Mouse (Mus musculus): ENCODE data around the gene Ptprj. TPM values are rescaled to one million over a fixed set of nuclear protein-coding genes. Genes with fewer than 3 reads are reported as not detected.

Gene Ptprj
- polyA plus RNA-seq, 1 experiment from 2014 or later: 1.6 TPM

DNA sequence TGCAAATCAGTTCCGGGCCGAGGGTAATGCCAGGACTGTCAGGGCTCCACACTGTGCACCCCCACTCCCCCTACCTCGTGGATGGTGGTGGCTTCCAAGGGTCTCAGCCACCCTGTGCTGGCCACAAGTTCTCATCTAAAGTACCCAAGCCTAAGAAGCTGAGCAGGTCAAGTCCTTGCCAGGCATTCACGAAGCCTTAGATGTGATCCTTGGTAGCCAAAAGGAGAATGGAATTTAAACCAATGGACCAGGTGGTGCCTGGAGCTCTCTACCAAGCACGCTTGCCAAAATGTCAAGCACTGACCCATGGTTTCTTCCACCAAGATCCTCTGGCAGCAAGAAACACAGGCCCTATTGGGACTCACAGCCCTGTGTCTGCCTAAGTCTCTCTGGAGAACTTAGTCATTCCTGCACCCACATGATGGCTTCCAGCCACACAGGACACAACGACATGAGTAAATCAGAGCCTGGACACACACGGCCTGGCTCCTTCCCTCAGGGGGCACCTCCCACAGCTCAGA, 11.4 kb downstream of the Ptprj start:
- ATAC-seq (ENCODE audit: insufficient number of reproducible peaks, low FRiP score): no peak
- no peaks in the 10 kb centered on the region for H3K9me3 ChIP-seq (replicated peaks)
- no peak overlapping the region for H3K27ac ChIP-seq (ENCODE audit: poor library complexity, severe bottlenecking)
- no peak overlapping the region for H3K4me3 ChIP-seq
- H3K36me3 ChIP-seq: no peaks in the 10 kb centered on the region
- WGBS: 82% methylated on average over 7 of the region's 7 CpGs
- peaks cover 28% of the 10 kb centered on the region for H3K4me1 ChIP-seq (replicated peaks)
- H3K27me3 ChIP-seq (replicated peaks): no peaks in the 10 kb centered on the region
- no peak overlapping the region for H3K4me2 ChIP-seq
- H3K9ac ChIP-seq: no peak overlapping the region

DNA sequence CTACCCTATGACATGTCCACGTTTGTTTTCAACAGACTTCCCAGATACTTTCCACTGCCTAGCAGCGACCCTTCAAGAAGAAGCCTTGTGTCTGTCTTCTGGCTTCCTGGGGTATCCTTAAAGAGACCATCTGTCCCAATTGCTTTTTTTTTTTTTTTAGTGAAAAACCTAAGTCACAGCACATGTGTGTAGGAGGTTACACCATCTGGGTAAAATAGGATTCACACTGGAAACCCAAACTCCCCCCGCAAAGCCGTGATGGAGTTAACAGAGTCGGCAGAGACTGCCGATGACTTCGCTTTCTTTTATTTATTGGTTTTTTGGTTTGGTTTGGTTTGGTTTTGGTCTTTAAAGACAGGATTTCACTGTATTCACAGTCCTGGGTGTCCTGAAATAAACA, 12.4 kb downstream of the Ptprj start:
- Histone ChIP-seq H3K9ac (no peak overlapping the region), H3K36me3 (no peaks in the 10 kb centered on the region), H3K27me3 (replicated peaks) (no peaks in the 10 kb centered on the region), H3K4me3 (no peak overlapping the region), H3K9me3 (replicated peaks) (no peaks in the 10 kb centered on the region), H3K27ac (ENCODE audit: poor library complexity, severe bottlenecking) (no peak overlapping the region), H3K4me1 (replicated peaks) (peaks cover 26% of the 10 kb centered on the region), H3K4me2 (no peak overlapping the region)
- 88% methylated on average over 7 of the region's 7 CpGs for WGBS
- no peak for ATAC-seq (ENCODE audit: insufficient number of reproducible peaks, low FRiP score)

DNA sequence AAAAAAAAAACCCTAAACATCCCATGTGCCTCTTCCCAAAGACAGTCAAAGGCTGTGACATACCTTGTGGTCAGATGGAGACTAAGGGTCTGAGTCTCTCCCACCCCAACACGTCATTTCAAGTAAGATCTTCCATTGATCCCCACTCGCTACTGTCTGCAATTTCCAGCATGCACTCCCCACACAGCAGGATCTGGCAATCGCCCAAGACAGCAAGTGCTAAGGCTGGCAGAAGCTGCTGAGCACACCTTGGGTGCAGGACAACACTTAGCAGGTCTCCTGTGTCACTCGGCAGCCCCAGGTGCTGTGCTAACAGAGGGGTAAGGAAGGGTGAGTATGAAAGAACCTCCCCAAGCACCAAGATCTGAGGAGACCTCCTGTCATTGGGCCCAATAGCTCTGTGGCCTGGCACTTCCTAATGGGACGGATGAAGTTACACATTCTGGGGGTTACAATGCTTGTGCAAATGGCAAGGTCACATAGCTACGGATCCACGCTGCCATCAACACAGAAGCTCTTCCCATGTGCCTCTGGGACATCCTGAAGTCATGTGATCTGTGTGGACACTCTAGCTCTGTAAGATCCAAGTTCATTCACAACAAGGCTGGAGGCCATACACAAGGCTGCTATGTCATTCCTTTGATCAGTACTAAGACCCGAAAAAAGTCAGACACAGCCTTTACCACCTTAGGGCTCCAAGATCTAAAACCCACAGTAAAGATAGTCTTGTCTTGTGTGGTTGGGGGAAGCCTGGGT, 13.5 kb downstream of the Ptprj start:
- H3K27ac ChIP-seq (ENCODE audit: poor library complexity, severe bottlenecking): no peak overlapping the region
- H3K9ac ChIP-seq: no peak overlapping the region
- H3K36me3 ChIP-seq: no peaks in the 10 kb centered on the region
- no peaks in the 10 kb centered on the region for H3K9me3 ChIP-seq (replicated peaks)
- H3K27me3 ChIP-seq (replicated peaks): no peaks in the 10 kb centered on the region
- no peak overlapping the region for H3K4me3 ChIP-seq
- WGBS: 64% methylated on average over 8 of the region's 8 CpGs
- ATAC-seq (ENCODE audit: insufficient number of reproducible peaks, low FRiP score): no peak
- H3K4me2 ChIP-seq: no peak overlapping the region
- peaks cover 29% of the 10 kb centered on the region for H3K4me1 ChIP-seq (replicated peaks)

DNA sequence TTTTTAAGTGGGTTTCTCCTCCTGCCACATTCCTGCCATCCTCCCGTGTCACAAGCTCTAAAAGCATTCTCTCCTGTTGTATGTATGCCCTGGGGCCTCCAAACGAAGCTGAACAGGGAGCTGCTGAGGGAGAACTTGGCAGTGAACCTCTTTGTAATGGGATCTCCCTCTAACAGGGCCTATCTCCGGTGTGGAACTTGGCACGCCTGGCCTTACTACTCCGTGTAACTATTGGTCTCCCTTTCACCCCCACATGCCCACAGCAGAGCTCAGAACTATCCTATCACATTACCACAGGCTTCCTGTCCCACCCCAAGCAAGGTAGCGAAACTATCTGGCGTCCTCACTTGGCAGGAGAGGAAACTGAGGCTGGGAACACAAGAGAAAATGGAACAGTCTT, 14.4 kb downstream of the Ptprj start:
- Histone ChIP-seq H3K27me3 (replicated peaks) (no peaks in the 10 kb centered on the region), H3K4me3 (no peak overlapping the region), H3K4me2 (no peak overlapping the region), H3K36me3 (no peaks in the 10 kb centered on the region), H3K9ac (no peak overlapping the region), H3K9me3 (replicated peaks) (no peaks in the 10 kb centered on the region), H3K27ac (ENCODE audit: poor library complexity, severe bottlenecking) (no peak overlapping the region), H3K4me1 (replicated peaks) (peaks cover 33% of the 10 kb centered on the region)
- 46% methylated on average over 7 of the region's 7 CpGs for WGBS
- ATAC-seq (ENCODE audit: insufficient number of reproducible peaks, low FRiP score): 0 out of 2 replicates have a peak, but pooled peaks have one; percentile 58

DNA sequence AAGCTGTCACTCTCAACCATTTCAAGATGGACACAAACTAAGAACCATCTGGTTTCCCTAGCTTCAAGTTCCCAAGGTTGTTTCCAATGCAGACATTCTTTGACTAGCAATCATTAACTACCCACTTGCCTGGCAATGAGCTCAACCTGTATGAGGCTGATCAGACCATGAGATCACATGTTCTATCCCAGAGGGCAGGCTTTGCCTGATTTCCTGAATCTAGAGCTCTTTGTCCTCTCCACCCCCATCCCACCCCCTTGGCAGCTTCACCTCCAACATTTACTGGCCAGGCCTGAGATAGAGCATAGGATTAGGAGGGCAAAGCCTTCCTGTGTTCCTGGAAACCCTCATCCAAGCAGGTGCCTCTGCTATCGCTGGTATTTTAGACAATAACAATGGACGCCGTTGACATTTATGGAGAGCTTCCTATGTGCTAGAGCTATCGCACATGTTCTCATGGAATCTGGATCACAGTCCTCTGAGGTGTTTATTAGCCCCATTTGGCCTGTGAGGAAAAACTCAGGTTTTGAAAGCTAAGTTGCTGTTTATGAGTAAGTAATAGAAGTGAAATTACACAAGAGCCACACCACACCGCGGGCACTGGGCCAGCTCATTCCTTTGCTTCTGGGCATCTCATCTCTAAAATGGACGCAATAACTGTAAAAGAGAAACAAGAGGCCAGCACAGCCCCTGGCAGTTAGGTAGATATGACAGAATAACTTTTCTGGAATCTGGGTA, 15.1 kb downstream of the Ptprj start:
- Histone ChIP-seq H3K27ac (ENCODE audit: poor library complexity, severe bottlenecking) (no peak overlapping the region), H3K9ac (no peak overlapping the region), H3K4me1 (replicated peaks) (peaks cover 38% of the 10 kb centered on the region), H3K27me3 (replicated peaks) (no peaks in the 10 kb centered on the region), H3K36me3 (no peaks in the 10 kb centered on the region), H3K4me3 (no peak overlapping the region), H3K9me3 (replicated peaks) (no peaks in the 10 kb centered on the region), H3K4me2 (no peak overlapping the region)
- 88% methylated on average over 7 of the region's 7 CpGs for WGBS
- no peak for ATAC-seq (ENCODE audit: insufficient number of reproducible peaks, low FRiP score)

DNA sequence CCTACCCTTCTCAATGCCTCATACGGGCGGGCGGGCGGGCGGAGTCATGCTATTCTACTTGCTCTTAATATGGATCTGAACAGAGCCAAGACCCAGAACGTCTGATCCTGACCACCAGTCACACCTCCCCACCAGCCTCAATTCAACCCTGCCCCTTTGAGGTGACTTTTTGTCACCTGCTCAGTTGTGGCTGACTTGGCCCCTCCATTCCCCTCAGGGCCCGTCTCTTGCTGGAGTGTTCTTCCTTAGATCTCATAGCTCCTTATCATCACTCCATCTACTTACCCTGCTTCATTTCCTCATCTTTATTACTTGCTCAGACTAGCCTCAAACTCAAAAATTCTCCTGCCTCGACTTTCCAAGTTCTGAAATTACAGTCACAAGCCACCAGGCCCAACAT, 15.9 kb downstream of the Ptprj start:
- 82% methylated on average over 8 of the region's 8 CpGs for WGBS
- Histone ChIP-seq H3K9ac (no peak overlapping the region), H3K4me3 (no peak overlapping the region), H3K27ac (ENCODE audit: poor library complexity, severe bottlenecking) (no peak overlapping the region), H3K4me1 (replicated peaks) (peaks cover 42% of the 10 kb centered on the region), H3K36me3 (no peaks in the 10 kb centered on the region), H3K9me3 (replicated peaks) (no peaks in the 10 kb centered on the region), H3K27me3 (replicated peaks) (no peaks in the 10 kb centered on the region), H3K4me2 (no peak overlapping the region)
- ATAC-seq (ENCODE audit: insufficient number of reproducible peaks, low FRiP score): no peak

DNA sequence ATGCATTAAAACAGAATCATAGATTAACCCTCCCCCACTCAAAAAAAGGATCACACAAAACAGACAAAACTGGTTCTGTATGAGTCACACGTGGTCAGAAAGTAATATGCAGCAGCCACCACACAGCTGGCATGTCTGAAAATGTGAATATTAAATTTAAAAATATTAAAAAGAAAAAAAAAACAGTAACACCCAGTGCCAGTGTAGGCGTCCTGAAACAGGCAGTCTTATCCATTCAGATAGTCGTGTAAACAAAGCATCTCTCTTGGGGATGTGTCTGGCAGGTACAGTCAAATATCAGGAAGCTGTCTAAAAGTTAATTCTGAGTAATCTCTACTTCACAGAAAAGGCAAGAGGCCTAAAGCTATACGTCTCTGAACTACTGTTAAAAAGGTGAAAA, 17.3 kb downstream of the Ptprj start:
- peaks cover 43% of the 10 kb centered on the region for H3K4me1 ChIP-seq (replicated peaks)
- no peak overlapping the region for H3K4me3 ChIP-seq
- no peak for ATAC-seq (ENCODE audit: insufficient number of reproducible peaks, low FRiP score)
- H3K27ac ChIP-seq (ENCODE audit: poor library complexity, severe bottlenecking): no peak overlapping the region
- no peak overlapping the region for H3K4me2 ChIP-seq
- no peaks in the 10 kb centered on the region for H3K9me3 ChIP-seq (replicated peaks)
- H3K36me3 ChIP-seq: no peaks in the 10 kb centered on the region
- H3K27me3 ChIP-seq (replicated peaks): no peaks in the 10 kb centered on the region
- 64% methylated on average over 4 of the region's 4 CpGs for WGBS
- no peak overlapping the region for H3K9ac ChIP-seq

DNA sequence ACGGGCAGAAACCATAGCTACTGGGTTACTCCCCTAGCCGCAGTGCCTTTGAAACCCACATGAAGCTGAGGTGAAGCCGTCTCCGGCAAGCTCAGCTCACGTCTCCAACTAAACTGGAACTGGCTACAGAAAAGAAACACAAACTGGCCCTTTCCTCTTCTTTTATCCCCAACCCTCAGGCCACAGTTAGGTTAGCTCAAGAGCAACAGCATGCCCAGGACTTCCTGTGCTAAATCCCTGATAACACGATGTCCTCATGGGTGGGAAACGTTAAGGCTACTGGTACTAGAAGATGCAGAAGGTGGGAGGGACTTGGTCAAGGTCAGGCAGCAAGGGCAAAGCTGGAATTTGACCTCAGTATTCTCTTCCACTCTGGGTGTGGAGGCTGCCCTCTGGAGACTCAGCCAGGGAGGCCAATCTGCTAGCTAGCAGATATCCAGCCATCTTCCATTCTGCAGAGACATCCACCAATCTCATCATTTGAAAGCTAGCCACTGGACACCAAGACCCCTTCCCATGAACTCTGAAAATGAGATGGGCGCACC, 18.2 kb downstream of the Ptprj start:
- H3K27ac ChIP-seq (ENCODE audit: poor library complexity, severe bottlenecking): no peak overlapping the region
- peaks cover 43% of the 10 kb centered on the region for H3K4me1 ChIP-seq (replicated peaks)
- no peaks in the 10 kb centered on the region for H3K27me3 ChIP-seq (replicated peaks)
- H3K36me3 ChIP-seq: no peaks in the 10 kb centered on the region
- no peak for ATAC-seq (ENCODE audit: insufficient number of reproducible peaks, low FRiP score)
- 54% methylated on average over 8 of the region's 8 CpGs for WGBS
- no peak overlapping the region for H3K4me3 ChIP-seq
- no peak overlapping the region for H3K9ac ChIP-seq
- H3K4me2 ChIP-seq: no peak overlapping the region
- H3K9me3 ChIP-seq (replicated peaks): no peaks in the 10 kb centered on the region

DNA sequence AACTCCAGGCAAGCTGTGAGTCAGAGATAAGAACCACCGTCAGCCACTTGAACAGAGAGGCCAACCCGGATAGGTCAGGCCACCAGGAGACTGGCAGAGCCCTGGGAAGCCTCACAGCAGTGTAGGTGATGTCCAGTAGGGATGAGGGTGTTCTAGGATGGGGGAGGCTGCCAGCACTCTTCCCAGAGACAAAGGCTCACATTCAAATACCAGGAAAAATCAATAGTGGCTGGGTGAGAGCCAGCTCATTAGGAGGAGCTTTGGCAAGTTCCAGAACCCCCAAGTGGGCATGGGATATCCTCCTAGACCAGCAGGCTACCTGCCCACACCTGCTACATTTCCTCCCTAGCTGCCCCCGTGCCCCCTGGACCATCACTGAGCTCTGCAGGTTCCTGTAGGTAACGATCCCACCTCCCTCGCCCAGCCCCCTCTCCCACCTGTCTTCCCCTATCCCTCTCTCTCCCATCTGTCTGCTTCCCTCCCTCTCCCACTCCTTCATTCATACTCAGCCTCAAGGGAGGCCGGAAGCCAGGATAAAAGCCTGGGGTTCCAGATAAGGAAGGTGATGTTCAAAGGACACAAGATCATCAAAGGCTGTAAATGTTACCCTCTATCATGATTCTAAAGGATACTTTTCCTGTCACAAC, 20.1 kb downstream of the Ptprj start:
- no peaks in the 10 kb centered on the region for H3K9me3 ChIP-seq (replicated peaks)
- no peaks in the 10 kb centered on the region for H3K36me3 ChIP-seq
- no peak overlapping the region for H3K4me3 ChIP-seq
- WGBS: 41% methylated on average over 6 of the region's 6 CpGs
- peak overlapping the region; percentile 4; the same call in 1 of the 2 replicates for H3K27ac ChIP-seq (ENCODE audit: poor library complexity, severe bottlenecking)
- peak; percentile 94 for ATAC-seq (ENCODE audit: insufficient number of reproducible peaks, low FRiP score)
- H3K4me2 ChIP-seq: peak overlapping the region; percentile 31; the same call in 1 of the 2 replicates
- H3K9ac ChIP-seq: no peak overlapping the region
- H3K4me1 ChIP-seq (replicated peaks): peaks cover 25% of the 10 kb centered on the region
- H3K27me3 ChIP-seq (replicated peaks): no peaks in the 10 kb centered on the region

DNA sequence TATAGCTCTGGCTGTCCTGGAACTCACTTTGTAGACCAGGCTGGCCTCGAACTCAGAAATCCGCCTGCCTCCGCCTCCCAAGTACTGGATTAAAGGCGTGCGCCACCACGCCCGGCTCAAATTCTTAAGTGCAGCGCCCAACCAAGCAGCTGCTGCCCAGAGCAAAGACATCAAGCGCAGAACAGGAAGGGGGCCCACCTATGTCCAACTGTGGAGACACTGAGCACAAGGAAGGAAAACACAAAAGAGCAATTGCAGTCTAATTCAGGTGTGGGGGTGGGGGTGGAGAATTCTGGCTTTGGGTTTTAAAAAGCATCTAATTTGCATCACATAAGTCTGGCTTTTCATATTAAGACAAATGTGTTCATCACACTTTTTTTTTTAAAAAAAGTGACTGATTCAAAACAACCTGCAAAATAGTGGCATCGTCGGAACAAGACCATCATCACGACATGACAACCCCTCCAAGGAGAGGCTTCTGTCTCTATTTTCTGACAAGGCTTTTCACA, 20.7 kb downstream of the Ptprj start:
- Histone ChIP-seq H3K9ac (no peak overlapping the region), H3K9me3 (replicated peaks) (no peaks in the 10 kb centered on the region), H3K27me3 (replicated peaks) (no peaks in the 10 kb centered on the region), H3K4me2 (peak overlapping the region; percentile 31; the same call in 1 of the 2 replicates), H3K4me1 (replicated peaks) (peaks cover 22% of the 10 kb centered on the region), H3K27ac (ENCODE audit: poor library complexity, severe bottlenecking) (no peak overlapping the region), H3K36me3 (no peaks in the 10 kb centered on the region), H3K4me3 (no peak overlapping the region)
- 0 out of 2 replicates have a peak, but pooled peaks have one; percentile 22 for ATAC-seq (ENCODE audit: insufficient number of reproducible peaks, low FRiP score)
- 58% methylated on average over 12 of the region's 12 CpGs for WGBS
